Mouse (Mus musculus) gastrocnemius, postnatal 14 days (tissue): ENCODE measurements around the gene Nuak2. TPM values are rescaled to one million over a fixed set of nuclear protein-coding genes. Genes with fewer than 3 reads are reported as not detected.

Experiments used
- DNase-seq: peaks from one replicate; pipeline ENCODE4 v3.0.0; 2021; ENCODE audit warnings: mixed read lengths
- intact Hi-C: fragments of 180-260 bp; cut with DNase I; formaldehyde crosslinking; loops from one replicate; pipeline ENCODE4 v1.15.1; 2025; ENCODE audit warnings: low total_unique reads
- total RNA-seq, 2 experiments: library from RNA; stranded (reverse); gene quantifications; 2 replicates each; pipeline ENCODE4 v1.2.3; 2021

Gene Nuak2
- total RNA-seq, 2 experiments from 2014 or later, result 1.1 to 1.5 TPM

GRCm38 (mm10) chr1:132370681-132371173, 54.8 kb downstream of the Nuak2 start:
- intact Hi-C loops, result no loop called here
- DNase-seq, result peak; percentile 42

GRCm38 (mm10) chr1:132371298-132372081, 55.6 kb downstream of the Nuak2 start:
- intact Hi-C loops, result no loop called here
- DNase-seq, result no peak

DNA sequence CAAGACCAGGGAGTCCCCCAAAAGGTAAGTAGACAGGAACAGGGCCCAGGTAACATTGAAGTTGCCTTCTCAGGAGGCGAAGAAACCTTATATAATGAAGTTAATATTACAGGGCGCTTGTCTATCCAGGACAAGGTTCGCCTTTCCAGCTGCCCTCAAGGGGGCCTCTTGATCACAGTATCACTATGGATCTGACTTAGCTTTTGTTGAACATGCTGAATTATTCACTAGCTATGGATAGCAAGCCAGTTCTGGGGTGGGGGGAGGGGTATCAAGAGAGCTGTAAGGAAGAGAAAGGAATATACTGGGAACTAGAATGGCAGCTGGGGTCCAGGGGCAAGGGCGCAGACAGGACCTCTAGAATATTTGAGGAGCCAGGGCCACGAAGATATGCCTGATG, 56.4 kb downstream of the Nuak2 start:
- intact Hi-C loops, result no loop called here

GRCm38 (mm10) chr1:132372896-132373534, 57.1 kb downstream of the Nuak2 start:
- intact Hi-C loops, result no loop called here
- DNase-seq, result no peak

More for the DNA sequence above, 56.4 kb downstream of the Nuak2 start:
- no peak for DNase-seq

DNA sequence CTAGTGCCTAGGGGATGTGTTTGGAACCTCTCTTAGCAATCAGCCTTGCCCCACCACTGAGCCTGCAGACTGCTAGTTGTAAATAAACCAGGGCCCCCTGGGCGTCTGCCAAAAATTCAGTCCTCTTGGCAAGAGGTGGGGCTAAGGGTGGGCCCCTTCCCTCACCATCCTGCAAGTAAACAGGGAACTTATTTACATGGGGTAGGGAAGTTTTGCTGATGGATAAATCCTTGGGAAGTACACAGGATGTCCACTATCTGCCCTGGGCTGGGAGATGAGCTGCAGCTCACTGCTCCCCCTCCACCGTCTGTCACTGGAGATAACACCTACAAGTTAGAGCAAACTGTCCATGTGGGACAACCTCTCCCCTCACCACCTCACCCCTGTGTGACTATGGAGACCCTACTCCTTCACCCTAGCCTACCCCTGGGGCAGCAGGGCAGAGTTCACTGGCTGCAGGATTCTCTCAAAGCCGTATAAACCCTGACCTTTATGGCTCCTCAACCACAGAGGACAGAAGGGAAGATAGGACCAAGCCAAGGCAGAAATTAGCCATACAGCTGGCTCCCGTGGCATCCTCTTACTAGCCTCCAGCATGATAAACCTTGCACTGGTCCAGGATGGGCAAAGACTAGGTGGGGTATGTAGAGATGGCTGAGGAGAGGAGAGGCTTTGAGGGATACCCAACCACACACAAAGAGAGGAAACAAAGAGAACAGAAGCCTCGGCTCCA, 58.4 kb downstream of the Nuak2 start:
- intact Hi-C loops, result no loop called here
- peak; percentile 42 for DNase-seq

- intact Hi-C loops, result no loop called here
- no peak for DNase-seq
These were observed 58.9 kb downstream of the Nuak2 start for GRCm38 (mm10) chr1:132374873-132375244.

GRCm38 (mm10) chr1:132375256-132375655, 59.3 kb downstream of the Nuak2 start:
- DNase-seq, result no peak

GRCm38 (mm10) chr1:132376211-132377054, 60.5 kb downstream of the Nuak2 start:
- intact Hi-C loops, result no loop called here
- DNase-seq, result no peak

More at GRCm38 (mm10) chr1:132375256-132375655, 59.3 kb downstream of the Nuak2 start:
- intact Hi-C loops, result no loop called here

DNA sequence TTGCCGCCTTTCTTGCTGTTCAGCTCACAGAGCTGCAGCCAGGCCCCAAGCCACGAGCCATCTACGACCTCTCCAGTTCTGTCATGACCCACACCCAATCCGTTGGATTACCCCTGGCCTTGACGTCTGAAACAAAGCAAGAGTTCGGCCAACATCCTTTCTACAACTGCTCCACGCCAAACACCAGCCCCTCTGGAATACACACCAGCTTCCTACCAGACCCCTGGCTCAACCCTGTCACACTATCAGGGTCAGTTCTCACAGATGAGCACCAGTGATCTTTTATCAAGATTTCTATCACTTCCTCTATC, 61.1 kb downstream of the Nuak2 start:
- intact Hi-C loops, result no loop called here
- no peak for DNase-seq

DNA sequence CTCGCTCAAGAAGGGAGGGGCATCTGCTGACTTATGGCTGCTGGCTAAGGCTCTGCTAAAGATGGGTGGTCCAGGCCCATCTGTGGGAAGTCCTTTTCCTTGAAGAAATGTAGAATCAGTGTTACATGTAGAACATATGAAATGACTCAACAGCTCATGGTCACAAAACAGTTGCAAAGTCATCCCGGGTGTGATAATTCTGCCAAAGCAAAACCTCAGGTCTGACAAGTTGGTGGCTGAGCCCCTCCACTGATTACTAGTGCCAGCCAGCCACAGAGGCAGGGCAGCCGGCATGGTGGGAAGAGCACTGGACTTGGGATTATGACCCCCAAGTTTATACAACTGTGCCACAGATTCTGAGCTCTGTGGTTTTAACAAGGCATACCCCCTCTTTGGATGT, 61.9 kb downstream of the Nuak2 start:
- intact Hi-C loops, result no loop called here
- DNase-seq, result peak; percentile 1

- DNase-seq, result peak; percentile 14
- intact Hi-C loops, result no loop called here
These were observed 64.7 kb downstream of the Nuak2 start for GRCm38 (mm10) chr1:132380550-132381100.

DNA sequence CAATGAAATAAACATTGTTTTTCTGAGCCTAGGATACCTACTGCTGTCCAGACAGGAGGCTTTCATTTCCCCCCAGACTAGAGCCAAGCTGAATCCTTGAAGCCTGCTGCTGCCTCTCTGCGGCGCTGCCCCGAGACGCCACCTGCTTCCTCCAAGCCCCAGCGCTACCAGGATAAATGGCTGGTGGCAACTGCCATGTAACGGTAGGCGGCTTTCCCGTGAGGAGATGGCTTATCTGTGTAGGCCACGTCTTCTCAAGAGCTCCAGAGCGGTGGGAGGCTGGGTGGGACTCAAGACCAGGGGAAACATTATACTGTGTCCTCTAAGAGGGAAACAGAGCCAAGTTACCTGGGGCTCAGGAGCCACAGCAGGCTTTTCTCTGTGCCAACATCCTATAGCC, 66.0 kb downstream of the Nuak2 start:
- intact Hi-C loops, result no loop called here
- DNase-seq, result peak; percentile 8

Other genes starting within 250 kb of the Nuak2 start
- 1 to 10 TPM; 2.0 to 2.2 TPM for gene Mfsd4a, start 248.1 kb upstream of the Nuak2 start, total RNA-seq
- 1 to 10 TPM in 1 of 2 experiments, under 1 TPM in 1; 0.92 to 1.6 TPM for gene Cdk18, start 176.4 kb upstream of the Nuak2 start, total RNA-seq
- gene Lemd1, start 124.7 kb upstream of the Nuak2 start, total RNA-seq, result not detected
- gene AC124108.1, start 124.7 kb upstream of the Nuak2 start, total RNA-seq, result not detected
- not detected for gene Gm10188, start 86.4 kb upstream of the Nuak2 start, total RNA-seq
- gene Klhdc8a, start 17.5 kb upstream of the Nuak2 start, total RNA-seq, result under 1 TPM; 0.39 to 0.42 TPM
- 10 to 100 TPM; 19.4 to 22.9 TPM for gene Tmcc2, start 75.2 kb downstream of the Nuak2 start, total RNA-seq
- 10 to 100 TPM; 12.2 to 13.8 TPM for gene Dstyk, start 101.4 kb downstream of the Nuak2 start, total RNA-seq
- 10 to 100 TPM; 17.1 to 17.4 TPM for gene Rbbp5, start 161.2 kb downstream of the Nuak2 start, total RNA-seq
- gene Tmem81, start 190.1 kb downstream of the Nuak2 start, total RNA-seq, result 1 to 10 TPM in 1 of 2 experiments, under 1 TPM in 1; 0.84 to 1.0 TPM
- gene Cntn2, start 227.1 kb downstream of the Nuak2 start, total RNA-seq, result under 1 TPM; 0.04 to 0.18 TPM